Mouse (Mus musculus): ENCODE measurements at regions not wholly inside any gene's neighbourhood (a gene's known extent, or its start where the extent isn't known, plus 50 kb on each side); places are given as distances from the start of the nearest gene placed in this dataset.

DNA sequence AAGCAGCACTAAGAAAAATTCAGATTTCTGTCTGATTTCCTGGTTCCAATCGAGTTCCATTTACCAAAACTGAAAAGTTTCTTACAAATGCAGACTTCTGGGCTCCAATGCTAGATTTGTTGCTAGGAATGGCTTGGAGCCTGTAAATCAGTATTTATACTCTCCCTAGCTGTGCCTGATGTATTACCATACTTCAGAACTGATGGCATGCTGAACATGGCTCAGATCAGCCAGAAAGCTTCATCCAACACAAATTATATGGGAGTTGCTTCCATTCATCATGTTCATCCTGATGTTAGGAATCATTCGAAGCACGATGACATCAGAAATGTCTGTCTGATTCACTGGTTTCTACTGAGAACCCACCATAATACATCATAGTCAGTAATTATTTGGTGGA lies 253.3 kb downstream of the Arl4a start:
- Histone ChIP-seq H3K9ac (ENCODE audit: control insufficient read depth, low read depth, low read length, poor library complexity, severe bottlenecking) (no peak overlapping the region), H3K79me2 (ENCODE audit: control insufficient read depth, insufficient read depth, low read length, poor library complexity) (no peaks in the 10 kb centered on the region), H3K9me3 (replicated peaks; ENCODE audit: insufficient read depth, low read length) (no peaks in the 10 kb centered on the region), H3K36me3 (ENCODE audit: control insufficient read depth in 1 of 2, insufficient read depth in 2 of 2, low read length in 2 of 2) (no peaks in the 10 kb centered on the region), H3K27ac (ENCODE audit: control insufficient read depth, low read depth, low read length) (no peak overlapping the region), H3K4me1 (ENCODE audit: control insufficient read depth in 1 of 2, insufficient read depth in 2 of 2, low read length in 2 of 2) (no peaks in the 10 kb centered on the region), H3K4me3 (ENCODE audit: control insufficient read depth in 1 of 2, insufficient read depth in 1 of 2, low read depth in 2 of 2, low read length in 2 of 2) (no peak overlapping the region), H3K27me3 (ENCODE audit: control insufficient read depth in 1 of 2, insufficient read depth in 2 of 2, low read length in 2 of 2) (no peaks in the 10 kb centered on the region)
- TF ChIP-seq ETS1 (IDR thresholded peaks at IDR 0.05; ENCODE audit: low read depth, low read length) (no peak), KAT2A (conservative IDR thresholded peaks at IDR 0.05; ENCODE audit: low read depth, low read length) (no peak), TBP (IDR thresholded peaks at IDR 0.05; ENCODE audit: low read depth, low read length) (no peak), GABPA (IDR thresholded peaks at IDR 0.05; ENCODE audit: low read depth, low read length) (no peak)
- no peak for DNase-seq (ENCODE audit: low read depth, low spot score)

DNA sequence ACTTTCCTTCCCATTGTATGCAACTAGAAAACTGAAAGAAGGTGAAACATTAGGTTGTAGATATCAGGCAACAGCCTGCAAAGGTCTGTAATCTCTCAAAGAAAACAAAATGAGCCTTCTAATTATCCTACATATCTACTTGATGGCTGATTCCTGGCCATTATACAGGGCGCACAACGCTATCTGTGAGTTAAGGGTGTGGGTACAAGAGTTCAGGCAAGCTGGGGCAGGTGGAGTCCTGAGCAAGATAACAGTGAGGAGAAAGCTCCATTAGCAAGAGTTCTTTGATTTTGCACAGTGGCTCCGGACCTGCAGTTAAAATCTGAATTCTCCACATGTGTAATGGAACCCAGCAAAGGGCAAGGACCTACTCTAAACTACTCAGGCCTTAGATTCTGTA lies 261.7 kb downstream of the Arl4a start:
- no peaks in the 10 kb centered on the region for H3K4me1 ChIP-seq (ENCODE audit: control insufficient read depth in 1 of 2, insufficient read depth in 2 of 2, low read length in 2 of 2)
- H3K36me3 ChIP-seq (ENCODE audit: control insufficient read depth in 1 of 2, insufficient read depth in 2 of 2, low read length in 2 of 2): no peaks in the 10 kb centered on the region
- no peak overlapping the region for H3K4me3 ChIP-seq (ENCODE audit: control insufficient read depth in 1 of 2, insufficient read depth in 1 of 2, low read depth in 2 of 2, low read length in 2 of 2)
- no peak for TF ChIP-seq CHD2 (IDR thresholded peaks at IDR 0.05; ENCODE audit: low read length)
- TF ChIP-seq GATA1 (IDR thresholded peaks at IDR 0.05; ENCODE audit: low read depth, low read length): no peak
- no peak for TF ChIP-seq SMC3 (IDR thresholded peaks at IDR 0.05; ENCODE audit: low read depth, low read length)
- no peak for TF ChIP-seq RAD21 (IDR thresholded peaks at IDR 0.05; ENCODE audit: low read depth, low read length)
- no peak for TF ChIP-seq NRF1 (IDR thresholded peaks at IDR 0.05; ENCODE audit: insufficient read depth, low read depth, low read length, poor library complexity, severe bottlenecking)
- no peak for TF ChIP-seq CHD1 (IDR thresholded peaks at IDR 0.05; ENCODE audit: low read depth, low read length)
- TF ChIP-seq MYC (IDR thresholded peaks at IDR 0.05; ENCODE audit: low read depth, low read length): no peak
- no peak for TF ChIP-seq MEF2A (IDR thresholded peaks at IDR 0.05; ENCODE audit: extremely low read depth, insufficient replicate concordance, low read depth, low read length, poor library complexity, severe bottlenecking)
- TF ChIP-seq ELF1 (IDR thresholded peaks at IDR 0.05; ENCODE audit: low read depth, low read length): no peak
- no peak for TF ChIP-seq POLR2A (IDR thresholded peaks at IDR 0.05; ENCODE audit: control insufficient read depth in 1 of 2, insufficient read depth in 1 of 2, low read depth in 1 of 2, low read length in 2 of 2, poor library complexity in 1 of 2)
- no peak for TF ChIP-seq ETS1 (IDR thresholded peaks at IDR 0.05; ENCODE audit: low read depth, low read length)
- TF ChIP-seq JUND (IDR thresholded peaks at IDR 0.05; ENCODE audit: low read depth, low read length): no peak
- TF ChIP-seq MAFK (IDR thresholded peaks at IDR 0.05; ENCODE audit: borderline replicate concordance, low read depth, low read length): no peak
- no peak for TF ChIP-seq E2F4 (IDR thresholded peaks at IDR 0.05; ENCODE audit: borderline replicate concordance, low read depth, low read length)
- no peak for TF ChIP-seq USF2 (IDR thresholded peaks at IDR 0.05; ENCODE audit: borderline replicate concordance in 1 of 2, insufficient read depth in 1 of 2, low read depth in 1 of 2, low read length in 2 of 2)
- no peak for TF ChIP-seq TBP (IDR thresholded peaks at IDR 0.05; ENCODE audit: low read depth, low read length)
- TF ChIP-seq TAL1 (IDR thresholded peaks at IDR 0.05; ENCODE audit: low read length): no peak
- TF ChIP-seq ZMIZ1 (IDR thresholded peaks at IDR 0.05; ENCODE audit: low read depth, low read length): no peak
- no peak for TF ChIP-seq BHLHE40 (IDR thresholded peaks at IDR 0.05; ENCODE audit: borderline replicate concordance, low read depth, low read length)
- H3K79me2 ChIP-seq (ENCODE audit: control insufficient read depth, insufficient read depth, low read length, poor library complexity): no peaks in the 10 kb centered on the region
- H3K27me3 ChIP-seq (ENCODE audit: control insufficient read depth in 1 of 2, insufficient read depth in 2 of 2, low read length in 2 of 2): peaks cover 1 to 8% of the 10 kb centered on the region in 2 experiments; a peak in 3 of 4 replicates
- no peaks in the 10 kb centered on the region for H3K9me3 ChIP-seq (replicated peaks; ENCODE audit: insufficient read depth, low read length)
- H3K27ac ChIP-seq (ENCODE audit: control insufficient read depth, low read depth, low read length): no peak overlapping the region
- no peak overlapping the region for H3K9ac ChIP-seq (ENCODE audit: control insufficient read depth, low read depth, low read length, poor library complexity, severe bottlenecking)
- DNase-seq (ENCODE audit: low read depth, low spot score): no peak

All from MEL (cell line).